Mouse (Mus musculus) spleen, postnatal 4 days (tissue): ENCODE measurements around the gene Kifc1.

ENCODE experiments used
- DNase-seq, 2 experiments: peaks; one replicate each; pipeline ENCODE4 v3.0.0; 2022; ENCODE audit warnings: low spot score in 2 of 2

Gene Kifc1

GRCm38 (mm10) chr17:33851331-33851730 lies 39.1 kb downstream of the Kifc1 start:
- DNase-seq, result no peak

DNA sequence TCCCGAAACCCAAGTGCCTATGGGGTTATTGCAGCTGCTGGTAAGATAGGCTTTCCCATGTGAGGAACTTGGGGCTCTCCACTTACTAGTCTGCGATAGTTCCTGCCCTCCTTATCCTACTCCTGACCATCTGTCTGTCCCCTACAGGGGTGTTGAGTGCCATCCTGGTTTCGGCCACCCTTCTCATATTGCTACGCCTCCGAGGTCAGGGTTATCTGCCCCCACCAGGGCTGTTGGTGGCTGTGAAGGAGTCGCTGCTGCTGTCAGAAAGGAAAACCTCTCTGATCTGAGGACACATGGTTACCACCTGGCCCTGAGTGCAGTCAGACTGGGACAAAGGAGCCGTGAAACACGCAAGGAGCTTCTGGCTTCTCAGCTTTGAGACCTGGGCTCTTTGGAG lies 42.3 kb downstream of the Kifc1 start:
- no peak for DNase-seq

DNA sequence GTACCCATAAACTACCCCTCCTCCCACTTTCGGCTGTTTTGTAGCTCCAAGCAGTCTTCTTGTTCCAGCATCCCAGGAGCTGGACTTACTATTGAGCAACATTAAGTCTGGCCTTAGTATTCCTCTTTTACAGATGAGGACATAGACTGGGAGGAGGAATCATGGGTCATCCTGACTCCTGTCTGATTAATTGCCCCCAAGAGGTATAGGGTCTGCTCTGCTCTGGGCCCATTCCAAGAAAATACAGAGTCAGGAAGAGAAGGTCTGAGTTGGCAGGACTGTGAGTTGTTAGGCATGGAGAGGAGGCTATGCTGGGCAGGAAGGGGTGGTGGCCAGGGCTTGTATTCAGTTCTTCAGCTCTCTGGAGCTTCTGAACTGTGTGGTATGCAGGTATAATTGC lies 46.3 kb downstream of the Kifc1 start:
- no peak for DNase-seq

- peak; percentile 86 to 95 for DNase-seq
Measured at GRCm38 (mm10) chr17:33842966-33843795, 47.3 kb downstream of the Kifc1 start, which contains the start of gene Cd320. Gene Cd320 (plus strand): TSS chr17:33843091.

DNA sequence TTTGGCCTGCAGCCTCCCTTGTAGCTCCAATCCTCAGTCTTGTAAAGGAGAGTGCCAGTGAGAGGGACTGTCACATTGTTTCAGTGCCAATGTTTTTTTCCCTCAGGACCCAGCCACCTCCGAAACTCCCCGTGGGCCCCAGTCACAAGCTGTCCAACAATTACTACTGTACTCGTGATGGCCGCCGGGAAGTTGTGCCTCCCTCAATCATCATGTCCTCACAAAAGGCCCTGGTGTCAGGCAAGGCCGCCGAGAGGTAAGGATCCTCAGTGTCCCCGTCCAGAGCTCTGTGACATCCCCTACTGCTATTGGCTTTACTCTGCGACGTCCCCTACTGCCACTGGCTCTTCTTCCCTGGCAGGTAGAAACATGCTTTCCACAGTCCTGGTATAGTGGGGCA lies 60.9 kb downstream of the Kifc1 start:
- DNase-seq, result no peak

DNA sequence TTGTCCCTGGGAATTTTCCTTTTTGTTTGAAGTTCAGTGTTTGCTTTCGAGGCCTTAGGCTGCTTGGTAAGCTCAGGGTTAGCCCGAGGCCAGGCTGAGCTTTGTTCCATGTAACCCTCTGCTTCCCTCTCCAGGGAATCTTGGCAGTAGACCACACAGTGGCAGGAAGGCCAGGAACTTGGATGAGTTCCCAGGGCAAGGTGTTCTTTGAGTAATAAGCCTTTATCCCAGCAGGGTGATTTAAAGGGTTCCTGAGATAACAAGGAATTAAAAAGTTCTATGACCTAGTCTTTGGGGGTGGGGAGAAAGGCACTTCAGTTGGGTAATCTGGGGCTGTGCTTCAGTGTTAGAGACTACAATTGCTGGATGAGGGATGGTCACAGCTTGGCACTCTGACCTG lies 61.6 kb downstream of the Kifc1 start:
- no peak for DNase-seq

GRCm38 (mm10) chr17:33826850-33827249 lies 63.6 kb downstream of the Kifc1 start:
- peak; percentile 66 to 86 for DNase-seq
